Mouse (Mus musculus) embryonic fibroblast, embryonic 13.5 days (primary cell): ENCODE measurements around the gene Actg1.

ENCODE experiments used
- CTCF ChIP-seq: IDR thresholded peaks from 2 replicates; pipeline ENCODE4 v1.5.1; 2011; ENCODE audit warnings: mild to moderate bottlenecking, control low read depth, low read length, moderate library complexity, borderline replicate concordance; ENCODE audit not compliant: insufficient read depth
- POLR2A ChIP-seq: IDR thresholded peaks from 2 replicates; pipeline ENCODE4 v1.6.1; 2011; ENCODE audit warnings: low read depth, mild to moderate bottlenecking, control low read depth, low read length, moderate library complexity

- no peak for TF ChIP-seq CTCF
- TF ChIP-seq POLR2A, result no peak
Observed at GRCm38 (mm10) chr11:120381157-120381556, 32.8 kb upstream of the Actg1 start.
